Mouse (Mus musculus) fibroblast of lung, adult 2 months (primary cell): ENCODE measurements at regions not wholly inside any gene's neighbourhood (a gene's known extent, or its start where the extent isn't known, plus 50 kb on each side); places are given as distances from the start of the nearest gene placed in this dataset.

ENCODE experiments used
- DNase-seq: peaks from one replicate; pipeline ENCODE4 v3.0.0-alpha.2; 2011; ENCODE audit warnings: low read depth

DNA sequence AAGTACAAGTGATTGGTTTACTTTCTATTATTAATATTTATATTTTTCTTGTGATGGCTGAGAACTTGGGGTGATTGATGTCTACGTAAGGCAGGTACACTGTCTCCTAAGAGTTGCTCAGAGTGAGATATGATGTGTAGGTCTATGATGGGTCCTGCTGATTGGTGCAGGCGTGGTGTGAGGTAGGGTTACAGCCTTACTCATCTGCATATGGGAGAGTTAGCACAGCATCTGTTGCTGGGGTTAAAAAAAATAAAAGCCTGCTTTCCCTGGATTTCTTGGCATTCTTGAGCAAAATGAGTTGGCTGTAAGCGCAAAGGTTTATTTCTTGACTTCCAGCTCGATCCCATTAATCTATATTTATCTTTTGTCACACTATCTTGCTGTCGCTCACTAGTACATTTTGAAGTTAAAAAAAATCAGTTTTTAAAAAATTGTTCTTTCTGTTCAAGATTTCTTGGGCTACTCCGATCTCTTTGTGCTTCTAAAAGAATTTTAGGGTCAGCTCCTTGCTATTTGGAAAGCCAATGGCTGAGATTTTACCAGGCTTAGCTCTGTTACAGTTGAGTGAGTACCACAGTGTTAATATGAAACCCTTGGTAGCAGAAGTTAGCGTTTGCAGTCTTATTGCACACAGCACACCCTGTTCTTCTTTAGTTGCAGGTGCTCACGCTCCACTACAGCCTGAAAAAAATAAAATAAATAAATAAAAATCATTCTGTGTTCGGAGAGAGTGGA is 482.0 kb downstream of the Plekhb2 start:
- DNase-seq, result no peak

DNA sequence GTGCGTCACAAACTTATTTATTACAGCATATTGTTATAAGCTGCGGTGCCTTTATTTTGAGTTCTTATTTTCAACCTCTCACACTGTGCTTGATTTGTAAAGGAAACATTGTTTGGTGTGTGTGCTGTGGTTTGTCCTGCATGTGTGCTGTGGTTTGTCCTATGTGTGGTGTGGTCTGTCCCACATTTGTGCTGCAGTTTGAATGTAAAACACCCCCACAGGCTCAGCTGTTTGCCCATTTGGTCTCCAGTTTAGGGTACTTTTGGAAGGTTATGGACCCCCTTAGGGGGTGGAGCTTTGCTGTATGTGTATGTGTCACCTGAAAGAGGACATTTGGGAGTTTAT is 482.5 kb downstream of the Plekhb2 start:
- DNase-seq, result no peak

DNA sequence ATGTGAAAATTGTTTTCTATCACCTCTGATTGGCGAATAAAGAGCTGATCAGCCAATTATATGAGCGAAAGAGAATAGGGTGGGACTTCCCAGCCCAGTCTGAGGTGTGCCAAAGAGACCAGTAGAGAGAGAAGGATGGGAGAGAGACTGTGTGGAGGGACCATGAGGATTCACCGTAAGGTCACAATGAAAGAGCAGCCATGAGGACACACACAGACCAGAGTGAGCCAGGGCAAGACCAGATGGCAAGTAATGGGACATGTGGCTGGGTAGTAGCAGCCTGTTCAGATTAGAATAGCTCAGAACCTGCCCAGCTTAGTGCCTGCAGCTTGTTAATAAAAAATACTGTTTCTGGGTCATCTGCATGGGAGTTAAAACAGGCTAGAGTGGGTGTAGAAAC is 487.9 kb downstream of the Plekhb2 start:
- DNase-seq, result no peak

DNA sequence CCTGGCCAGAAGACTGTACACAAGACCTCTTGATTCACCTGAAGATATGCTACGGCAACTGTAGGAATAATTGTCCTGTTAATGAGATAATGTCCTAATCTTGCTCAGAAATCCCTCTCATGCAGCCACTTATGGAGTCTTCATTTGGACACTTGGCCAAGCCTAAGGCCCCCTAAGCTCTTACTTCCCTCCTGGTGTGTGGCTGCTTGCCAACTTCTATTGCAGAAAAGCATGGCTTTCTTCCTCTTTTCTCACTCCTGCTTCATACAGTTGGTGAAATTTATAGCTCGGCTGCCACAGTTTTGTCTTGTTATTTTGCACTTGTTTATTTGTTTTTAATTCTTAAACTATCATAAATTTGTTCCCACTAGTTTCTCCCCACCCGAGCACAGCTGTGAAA is 488.4 kb downstream of the Plekhb2 start:
- DNase-seq, result no peak

DNA sequence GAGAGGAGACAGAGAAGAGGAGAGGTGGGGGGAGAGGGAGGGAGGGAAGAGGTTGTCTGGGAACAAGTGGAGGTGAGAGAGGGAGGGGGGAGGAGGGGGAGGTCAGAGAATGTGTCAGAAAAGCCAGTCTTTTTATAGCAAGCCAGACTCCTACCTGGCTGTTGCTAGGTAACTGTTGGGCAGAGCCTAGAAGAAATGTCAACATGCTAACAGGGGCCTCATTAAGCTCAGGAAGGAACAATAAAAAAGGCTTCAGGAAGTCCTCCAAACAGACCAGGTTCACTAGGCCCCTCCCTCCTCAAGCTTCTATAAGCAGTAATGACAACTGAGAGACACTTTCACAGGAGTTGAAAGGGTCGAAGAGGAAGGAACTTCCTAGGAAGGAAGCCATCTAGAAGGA is 494.8 kb downstream of the Plekhb2 start:
- no peak for DNase-seq

DNA sequence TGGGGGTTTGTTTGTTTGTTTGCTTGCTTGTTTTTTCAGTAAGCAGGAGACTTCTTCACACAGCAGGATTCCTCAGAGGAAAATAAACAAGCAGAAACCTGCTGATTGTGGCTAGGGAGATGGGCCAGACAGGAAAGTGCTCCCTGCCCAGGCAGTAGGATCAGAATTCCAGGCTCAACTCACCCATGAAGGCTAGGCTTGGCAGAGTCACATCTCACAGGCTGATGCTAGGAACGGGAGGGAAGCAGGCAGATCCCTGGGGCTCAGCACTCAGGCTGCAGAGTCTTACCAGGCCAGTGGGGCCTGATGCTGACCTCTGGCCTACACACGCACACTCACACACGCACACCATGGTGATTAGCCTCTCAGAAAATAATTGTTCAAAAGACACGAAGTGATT is 498.5 kb downstream of the Plekhb2 start:
- DNase-seq, result no peak

DNA sequence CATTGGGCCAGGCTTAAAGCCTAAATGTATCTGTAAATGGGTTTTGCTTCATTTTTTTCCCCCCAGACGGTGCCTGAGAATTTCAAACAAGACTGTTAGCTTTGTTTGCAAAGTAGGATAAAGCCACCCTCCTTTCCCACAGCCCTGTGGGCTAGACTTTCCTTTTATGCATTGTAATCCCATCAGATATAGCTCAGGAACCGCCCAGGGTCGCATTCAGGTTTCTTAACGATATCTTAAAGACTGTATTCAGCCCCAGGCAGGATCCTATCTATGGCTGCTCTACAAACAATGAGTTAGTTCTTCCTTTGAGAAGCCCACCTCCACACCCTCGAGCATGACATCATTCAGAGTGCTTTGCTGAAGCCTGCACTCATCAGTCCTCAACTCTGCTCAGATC is 509.2 kb downstream of the Plekhb2 start:
- no peak for DNase-seq

DNA sequence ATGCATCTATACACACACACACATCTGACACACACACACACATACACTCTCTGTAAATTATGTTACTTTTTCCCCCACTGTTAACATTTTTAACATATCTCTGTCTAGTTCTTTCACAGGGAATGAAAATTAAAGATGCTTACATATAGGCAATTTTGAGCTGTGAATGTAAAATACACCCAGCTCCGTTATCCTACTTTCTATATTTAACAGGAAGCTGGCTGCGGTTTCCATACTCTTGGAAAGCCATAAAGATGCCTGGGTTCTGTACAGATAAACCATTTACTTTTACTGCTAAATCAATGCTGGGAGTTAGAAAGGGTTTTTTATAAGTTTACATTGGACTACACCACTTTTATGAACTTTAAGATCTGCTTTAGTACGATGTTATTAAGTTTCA is 511.7 kb downstream of the Plekhb2 start:
- DNase-seq, result no peak

DNA sequence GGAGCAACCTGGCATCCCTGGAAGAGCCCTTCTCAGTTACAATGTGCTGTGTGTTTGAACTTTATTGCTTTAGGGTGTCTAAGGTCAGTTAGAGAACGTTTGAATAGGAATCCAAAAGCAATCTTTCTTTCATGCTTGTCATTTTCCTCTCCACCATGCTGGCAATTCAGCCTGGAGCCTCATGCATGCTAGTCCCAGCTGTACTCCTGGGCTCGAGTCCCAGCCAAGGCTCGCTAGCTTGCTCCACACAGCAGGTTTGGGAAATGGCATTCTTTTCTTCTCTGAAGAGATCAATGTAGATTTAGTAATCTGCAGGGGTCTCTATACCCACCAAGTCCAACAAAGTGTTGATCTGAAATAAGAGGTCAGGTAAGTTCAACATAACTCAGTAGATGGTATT is 513.1 kb downstream of the Plekhb2 start:
- no peak for DNase-seq

DNA sequence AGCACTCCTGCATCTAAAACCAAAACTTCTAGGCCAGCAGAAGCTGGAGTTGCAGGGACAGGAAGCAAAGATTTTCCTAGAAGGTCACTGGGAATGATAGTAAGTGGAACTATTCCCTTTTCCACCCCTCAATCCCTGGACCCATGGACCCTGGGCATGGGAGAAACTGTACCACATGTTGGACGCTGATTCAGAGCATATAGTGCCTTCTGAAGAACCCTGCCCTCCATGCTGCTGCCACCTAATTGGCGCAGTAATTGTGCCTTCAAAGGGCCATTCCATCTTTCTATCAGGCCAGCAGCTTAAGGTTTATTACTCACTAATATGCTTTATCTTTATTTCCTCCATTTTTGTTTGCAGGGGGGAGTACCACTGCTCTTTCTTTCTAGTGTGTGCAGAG is 516.8 kb downstream of the Plekhb2 start:
- DNase-seq, result no peak

DNA sequence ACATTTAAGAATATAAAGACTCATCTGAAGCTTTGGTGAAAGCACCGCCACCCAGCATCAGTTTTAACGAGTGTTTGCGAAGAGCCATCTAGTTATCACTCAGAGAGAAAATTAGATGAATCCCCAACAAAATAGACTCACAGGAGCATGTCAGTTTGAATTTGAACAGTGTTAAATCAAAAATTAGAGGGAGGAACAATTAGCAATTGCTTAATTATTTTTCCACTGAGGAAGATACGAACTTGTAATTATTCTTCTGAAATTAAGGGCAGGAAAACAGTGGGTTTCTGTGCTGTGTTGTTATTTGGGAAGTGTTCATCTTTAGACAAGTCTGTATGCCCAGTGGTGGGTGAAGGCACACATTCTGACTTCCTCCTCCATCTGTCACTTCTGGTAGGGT is 523.0 kb downstream of the Plekhb2 start:
- DNase-seq, result no peak

DNA sequence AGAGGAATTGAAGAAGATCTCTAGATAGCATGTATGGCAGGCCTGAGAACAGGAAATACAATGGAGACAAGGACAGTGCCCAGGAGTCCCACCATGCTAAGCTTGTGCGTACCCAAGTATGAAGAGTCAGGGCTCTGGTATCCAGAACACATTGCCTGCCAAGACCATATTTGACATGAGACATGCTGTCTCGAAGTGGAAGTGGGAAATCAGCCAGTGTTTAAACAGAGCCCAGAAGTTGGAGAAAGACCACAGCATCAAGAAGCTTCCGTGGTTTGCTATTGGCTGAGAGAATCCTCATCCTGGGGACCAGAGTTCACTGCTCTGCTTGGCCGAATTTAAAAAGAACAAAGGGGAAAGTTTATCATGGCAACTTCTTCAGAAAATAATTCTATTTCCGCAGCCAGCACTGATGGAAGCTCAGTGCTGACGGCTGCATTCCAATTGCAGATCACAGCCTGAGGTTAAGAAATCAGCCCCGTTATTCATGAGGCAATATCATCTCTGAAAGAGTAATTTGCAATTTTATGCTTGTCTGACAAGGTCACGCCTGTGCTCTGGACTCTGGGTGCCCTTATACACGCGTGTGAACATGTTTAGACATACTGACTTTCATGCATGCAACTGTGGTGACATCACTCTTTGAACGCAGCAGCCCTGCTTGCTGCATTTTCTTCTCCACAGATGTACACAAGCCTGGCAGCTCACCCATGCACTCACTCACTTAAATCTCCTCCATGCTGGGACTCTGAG is 531.0 kb downstream of the Plekhb2 start:
- peak; percentile 38 for DNase-seq

DNA sequence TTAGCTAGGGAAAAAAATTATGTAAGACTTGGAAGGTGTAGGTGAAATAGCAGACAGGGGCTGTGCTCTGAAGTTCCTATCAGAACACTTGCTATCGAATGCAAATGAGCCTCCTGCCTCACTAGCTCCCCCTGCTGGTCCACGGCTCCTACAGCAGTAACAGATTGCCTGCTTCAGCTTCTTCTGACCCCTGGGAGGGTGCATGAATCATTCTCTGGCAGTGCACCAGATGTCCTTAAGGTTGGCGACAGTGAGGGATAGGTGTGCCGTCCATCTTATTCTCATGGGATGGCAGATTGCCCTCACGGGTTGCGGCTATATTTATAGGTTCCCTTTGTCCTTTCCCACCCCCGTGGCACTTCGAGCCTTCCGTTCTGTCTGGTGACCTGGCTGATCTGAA is 535.7 kb downstream of the Plekhb2 start:
- peak; percentile 42 for DNase-seq

DNA sequence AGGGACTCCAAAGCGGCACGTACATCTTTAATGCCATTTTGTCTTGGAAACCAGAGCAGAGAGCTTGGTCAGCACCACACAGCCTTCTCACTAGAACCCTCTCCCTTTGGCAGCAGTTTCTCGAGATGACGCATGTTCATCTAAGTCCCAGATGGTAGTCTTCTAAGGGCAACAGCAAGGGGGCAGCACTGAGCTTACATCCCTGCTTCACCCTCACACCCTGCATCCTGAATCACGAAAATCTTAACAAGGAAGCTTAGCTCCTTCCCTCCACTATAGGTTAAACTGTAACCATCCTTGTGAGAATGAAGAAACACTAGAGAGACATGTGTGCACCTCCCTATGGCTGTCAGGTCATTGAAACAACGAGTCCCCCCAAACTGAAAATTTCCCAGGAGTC is 538.4 kb downstream of the Plekhb2 start:
- no peak for DNase-seq

DNA sequence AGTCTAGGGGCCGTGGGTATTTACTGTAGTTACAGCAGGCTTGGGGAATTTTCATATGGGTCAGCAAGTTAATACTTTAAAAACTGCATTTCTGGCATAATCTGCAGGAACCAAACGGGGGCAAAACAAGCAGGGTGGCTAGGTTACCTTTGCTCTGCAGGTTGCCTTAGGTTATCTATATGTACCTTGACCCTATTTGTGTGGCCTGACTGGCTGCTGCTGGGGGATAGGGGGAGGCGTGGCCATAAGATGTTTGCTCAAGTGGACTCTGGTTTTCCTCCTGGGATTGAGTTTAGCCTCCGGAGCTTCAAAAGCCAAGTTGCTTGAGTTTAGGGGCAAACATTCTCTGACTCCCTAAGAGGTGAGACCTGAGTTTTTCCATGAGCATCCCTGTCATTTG is 540.6 kb downstream of the Plekhb2 start:
- no peak for DNase-seq

DNA sequence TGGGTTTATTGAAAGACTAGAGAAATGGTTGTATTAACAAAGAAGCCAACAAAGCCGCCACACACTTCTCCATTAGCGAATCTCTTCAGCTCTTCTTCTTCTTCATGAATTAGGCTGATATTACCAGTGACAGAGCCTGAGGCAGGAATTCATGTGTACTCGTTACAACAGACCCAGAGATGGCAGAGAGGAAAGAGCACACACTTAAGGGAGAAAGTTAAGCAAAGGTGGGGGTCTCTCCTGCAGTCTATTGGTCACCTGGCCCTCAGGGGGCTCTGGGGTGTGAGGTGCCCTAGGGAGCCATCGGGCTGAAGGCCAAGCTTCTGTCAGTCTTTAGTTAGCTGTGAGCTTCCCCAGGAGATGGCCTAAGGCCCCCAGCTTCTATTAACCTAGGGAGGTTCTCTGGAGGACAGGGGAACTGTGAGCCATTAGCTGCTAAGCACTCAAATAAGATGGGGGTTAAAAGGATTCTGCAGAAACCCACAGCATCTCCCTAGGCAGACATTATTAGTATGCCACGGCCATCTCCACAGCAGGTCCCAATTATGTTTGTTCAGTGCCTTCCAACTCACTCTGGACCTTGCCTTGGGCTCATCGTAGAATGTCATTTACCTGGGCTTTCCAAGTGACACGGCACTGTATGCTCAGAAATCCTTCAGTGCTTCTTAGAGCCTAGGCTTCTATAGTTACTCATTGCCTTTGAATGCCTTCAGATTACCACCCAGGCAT is 541.2 kb downstream of the Plekhb2 start:
- DNase-seq, result no peak

DNA sequence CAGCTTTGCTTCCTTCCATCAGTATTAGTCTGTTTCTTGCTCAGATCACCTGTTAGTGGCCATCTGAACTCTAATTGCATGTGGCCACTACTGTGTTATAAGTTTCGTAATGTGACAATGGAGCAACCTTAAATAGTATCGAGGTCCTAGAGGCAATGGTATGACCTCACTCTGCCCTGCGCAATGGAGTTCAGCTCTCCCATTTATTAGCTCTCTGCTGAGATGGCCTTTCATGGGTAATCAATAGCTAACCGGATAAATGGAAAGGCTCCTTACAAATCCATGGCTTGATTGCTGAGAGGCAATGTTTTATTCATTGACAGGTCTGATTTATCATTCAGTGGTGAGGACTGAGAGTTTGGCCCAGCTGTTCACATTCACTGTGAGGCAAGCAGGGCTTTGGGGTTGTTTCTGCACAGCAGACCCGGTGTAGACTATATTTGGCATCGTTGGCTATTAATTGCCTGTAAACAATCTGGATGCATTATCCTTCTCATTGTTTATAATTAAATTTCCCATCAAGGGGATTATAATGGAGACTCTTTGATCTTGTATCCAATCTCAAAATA is 543.9 kb downstream of the Plekhb2 start:
- DNase-seq, result no peak

DNA sequence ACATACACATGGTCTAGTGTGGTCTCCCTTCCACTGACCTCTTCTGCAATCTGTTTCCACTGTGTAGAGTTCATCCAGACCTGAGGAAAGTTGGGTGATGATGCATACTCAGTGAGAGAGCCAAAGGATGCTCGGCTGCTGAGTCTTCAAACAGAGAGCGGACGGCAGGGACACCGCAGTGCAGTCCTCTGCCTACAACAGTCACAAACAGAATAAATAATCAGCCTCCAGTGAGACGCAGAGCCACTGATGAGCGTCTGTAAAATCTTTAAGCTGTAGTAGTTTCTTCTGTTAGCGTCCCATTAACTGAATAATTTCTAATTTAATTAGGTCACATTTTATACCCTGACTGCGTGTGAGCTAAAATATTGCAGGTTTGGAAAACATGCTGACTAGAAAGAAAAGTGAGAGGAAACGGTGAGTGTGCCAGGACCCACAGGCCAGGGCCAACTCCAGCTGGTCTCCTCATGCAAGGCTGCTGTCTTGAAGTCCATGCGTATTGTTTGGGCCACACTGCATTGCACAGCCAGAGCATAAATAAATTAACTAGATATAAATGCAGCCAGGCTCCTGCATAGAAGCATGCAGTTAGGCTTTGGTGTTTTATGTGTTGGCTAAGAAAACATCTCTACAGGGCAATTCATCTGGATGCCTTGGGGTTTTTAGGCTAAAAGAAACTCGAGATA is 551.0 kb downstream of the Plekhb2 start:
- DNase-seq, result no peak

DNA sequence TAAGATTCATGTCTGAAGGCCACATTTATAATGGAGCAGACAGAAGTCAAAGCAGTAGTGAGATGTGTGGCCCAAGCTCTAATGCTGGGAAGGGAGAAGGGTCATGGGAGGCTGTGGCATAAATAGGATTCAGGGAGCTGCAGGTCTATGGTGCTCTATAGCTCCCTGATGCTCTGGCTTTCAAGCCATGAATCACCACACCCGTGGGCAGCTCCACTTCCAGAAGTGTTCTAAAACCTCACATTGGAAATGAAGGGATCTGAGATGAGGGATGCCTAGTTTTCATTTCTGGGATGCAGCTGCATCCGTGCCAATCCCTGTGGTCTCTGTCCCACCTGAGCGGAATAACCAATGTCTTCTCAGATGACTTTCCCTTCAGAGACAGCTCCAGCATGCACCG is 553.2 kb downstream of the Plekhb2 start:
- DNase-seq, result no peak

DNA sequence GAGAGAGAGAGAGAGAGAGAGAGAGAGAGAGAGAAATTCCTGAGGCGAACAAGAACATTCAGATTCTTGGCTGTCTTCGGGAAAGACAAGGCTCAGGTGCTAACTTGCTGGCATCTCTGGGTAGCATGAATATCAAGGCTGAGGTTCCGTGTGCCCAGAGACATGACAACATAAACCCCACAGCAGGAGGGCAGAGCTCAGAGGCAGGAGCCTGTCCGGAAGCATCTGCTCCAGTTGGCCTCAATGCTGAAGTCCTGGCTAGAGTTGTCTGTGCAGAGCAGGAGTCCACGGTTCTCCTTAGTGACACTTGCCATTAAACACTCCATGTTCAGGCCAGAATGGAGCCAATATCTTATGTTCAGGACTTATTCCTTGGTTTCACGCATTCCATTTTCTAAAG is 555.6 kb downstream of the Plekhb2 start:
- no peak for DNase-seq

DNA sequence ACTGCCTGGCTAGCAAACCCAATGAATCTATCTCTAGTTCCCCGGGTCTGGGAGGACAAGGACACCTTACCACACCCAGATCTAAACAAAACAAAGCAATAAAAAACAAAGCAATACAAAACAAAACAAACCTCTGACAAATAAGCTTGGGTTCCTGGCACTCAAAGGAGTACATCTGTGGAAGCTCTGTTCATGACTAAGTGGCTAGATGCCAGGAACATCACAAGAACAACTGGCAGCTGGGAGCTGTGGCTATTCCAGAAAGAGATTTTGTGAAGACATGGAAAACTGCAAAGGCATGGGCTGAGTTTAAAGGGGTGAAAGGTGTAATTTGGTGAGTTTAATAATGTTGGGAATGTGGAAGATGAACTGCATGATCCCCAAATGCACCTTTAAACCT is 565.9 kb downstream of the Plekhb2 start:
- peak; percentile 4 for DNase-seq

DNA sequence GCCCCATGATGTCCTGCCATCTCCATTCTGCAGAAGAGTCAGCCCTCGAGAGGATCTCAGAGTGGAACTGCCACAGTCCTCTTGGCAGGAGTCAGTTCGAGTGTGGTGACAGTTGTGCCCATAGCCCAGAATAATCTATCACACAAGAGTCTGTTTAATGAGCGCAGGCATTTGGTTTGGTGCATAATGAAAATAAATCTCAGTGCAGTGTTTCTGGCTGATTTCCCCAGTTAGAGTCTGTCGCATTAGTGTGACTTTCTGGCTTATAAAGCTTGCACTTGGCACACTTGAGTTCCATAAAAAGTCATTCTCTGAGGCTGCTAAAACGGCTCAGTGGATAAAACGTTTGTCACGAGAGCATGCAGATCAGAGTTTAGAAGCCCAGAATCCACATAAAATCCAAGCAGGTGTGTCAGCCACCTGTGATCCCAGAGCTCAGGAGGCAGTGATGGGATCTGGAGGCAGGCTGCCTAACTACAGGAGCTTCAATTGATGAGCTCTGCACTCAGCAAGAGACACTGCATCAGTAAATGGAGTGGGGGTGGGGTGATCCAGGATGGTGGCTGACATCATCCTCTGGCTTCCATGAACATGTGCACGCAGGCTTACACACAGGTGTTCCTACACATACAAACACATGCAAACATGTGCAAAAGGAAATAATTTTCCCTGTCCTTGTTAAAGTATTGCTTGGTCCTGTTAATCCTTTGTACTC is 578.5 kb downstream of the Plekhb2 start:
- no peak for DNase-seq
